Mouse (Mus musculus) bone marrow macrophage, adult 2 months (primary cell): ENCODE data around the gene Ndufs7.

ENCODE experiments used
- CTCF ChIP-seq: IDR thresholded peaks from 2 replicates; pipeline ENCODE4 v1.5.1; 2012; ENCODE audit warnings: low read depth, mild to moderate bottlenecking, low read length, moderate library complexity
- POLR2A ChIP-seq: IDR thresholded peaks from 2 replicates; pipeline ENCODE4 v1.6.1; 2012; ENCODE audit warnings: mild to moderate bottlenecking, low read depth, low read length, borderline replicate concordance

DNA sequence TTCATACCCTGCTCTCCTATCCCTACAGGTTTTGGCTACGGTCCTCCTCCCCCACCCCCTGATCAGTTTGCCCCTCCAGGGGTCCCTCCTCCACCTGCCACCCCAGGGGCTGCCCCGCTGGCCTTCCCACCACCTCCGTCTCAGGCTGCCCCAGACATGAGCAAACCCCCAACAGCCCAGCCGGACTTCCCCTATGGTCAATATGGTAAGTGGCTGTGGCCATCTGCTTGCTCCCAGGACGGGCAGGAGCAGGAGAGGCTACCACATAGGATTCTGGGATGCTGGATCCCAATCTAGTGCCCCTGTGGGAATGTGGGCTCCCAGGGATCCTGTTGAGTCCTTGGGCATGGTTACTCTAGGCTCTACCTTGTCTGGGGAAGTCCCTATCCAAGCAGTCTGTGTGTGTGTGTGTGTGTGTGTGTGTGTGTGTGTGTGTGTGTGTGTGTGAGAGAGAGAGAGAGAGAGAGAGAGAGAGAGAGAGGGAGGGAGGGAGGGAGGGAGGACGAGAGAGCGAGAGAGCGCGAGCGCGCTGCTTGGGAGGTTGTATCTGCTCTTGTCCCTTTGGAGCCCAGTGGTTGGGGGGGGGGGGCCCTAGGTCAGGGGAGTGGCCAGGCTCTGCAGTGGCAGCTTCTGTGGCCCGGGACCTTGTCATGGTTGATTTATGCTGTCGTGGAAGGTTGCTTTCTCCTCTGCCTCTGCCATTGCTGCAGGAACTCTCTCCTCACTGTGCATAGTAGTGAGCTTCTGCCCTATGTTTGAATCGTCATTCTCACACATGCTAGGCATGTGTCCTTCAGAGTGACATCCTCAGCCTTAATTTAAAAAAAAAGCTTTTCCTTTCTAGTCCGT lies 36.5 kb downstream of the Ndufs7 start:
- TF ChIP-seq POLR2A (no peak), CTCF (no peak)
